Mouse (Mus musculus) heart, embryonic 14.5 days (tissue): ENCODE measurements around the gene Dagla. TPM values are rescaled to one million over a fixed set of nuclear protein-coding genes. Genes with fewer than 3 reads are reported as not detected.

Source experiments
- ATAC-seq: fragments of 200-750 bp; cut with Nextera tagmentation; 2 replicates; pipeline ENCODE4 v1.8.0; 2017; ENCODE audit warnings: low read depth, moderate TSS enrichment; ENCODE audit not compliant: insufficient number of reproducible peaks, insufficient read depth, low FRiP score
- H3K27ac ChIP-seq, 2 experiments: fragments of 200-500 bp in 1 of 2; fragments of 300-500 bp in 1 of 2; sonication (generic) in 1 of 2; replicated peaks in 1 of 2; 2 replicates each; pipeline ENCODE4 v1.5.1; 2012 to 2014; ENCODE audit warnings: low read depth in 2 of 2, low read length in 2 of 2, control low read depth in 1 of 2, mild to moderate bottlenecking in 1 of 2, mixed read lengths in 1 of 2; ENCODE audit not compliant: control insufficient read depth in 1 of 2, insufficient read depth in 1 of 2
- H3K27me3 ChIP-seq: fragments of 300-500 bp; sonication (generic); 2 replicates; pipeline ENCODE4 v1.6.1; 2014; ENCODE audit warnings: mild to moderate bottlenecking, low read length, control low read depth; ENCODE audit not compliant: control insufficient read depth, insufficient read depth
- H3K36me3 ChIP-seq: fragments of 300-500 bp; sonication (generic); 2 replicates; pipeline ENCODE4 v1.6.1; 2014; ENCODE audit warnings: mild to moderate bottlenecking, control low read depth, low read length, mixed read lengths; ENCODE audit not compliant: control insufficient read depth, insufficient read depth
- H3K4me1 ChIP-seq, 2 experiments: fragments of 200-500 bp in 1 of 2; fragments of 300-500 bp in 1 of 2; sonication (generic) in 1 of 2; 2 replicates each; pipeline ENCODE4 v1.6.1; 2012 to 2014; ENCODE audit warnings: low read length in 2 of 2, control low read depth in 1 of 2, mixed read lengths in 1 of 2; ENCODE audit not compliant: control insufficient read depth in 2 of 2, insufficient read depth in 2 of 2
- H3K4me2 ChIP-seq: fragments of 300-500 bp; sonication (generic); 2 replicates; pipeline ENCODE4 v1.6.1; 2014; ENCODE audit warnings: mild to moderate bottlenecking, low read length
- H3K4me3 ChIP-seq, 2 experiments: fragments of 200-500 bp in 1 of 2; fragments of 300-500 bp in 1 of 2; sonication (generic) in 1 of 2; 2 replicates each; pipeline ENCODE4 v1.5.1; 2012 to 2014; ENCODE audit warnings: low read length in 2 of 2, mild to moderate bottlenecking in 2 of 2, control low read depth in 1 of 2, low read depth in 1 of 2, moderate library complexity in 1 of 2; ENCODE audit not compliant: control insufficient read depth in 1 of 2, insufficient read depth in 1 of 2
- H3K9ac ChIP-seq: fragments of 300-500 bp; sonication (generic); 2 replicates; pipeline ENCODE4 v1.6.1; 2014; ENCODE audit warnings: mild to moderate bottlenecking, low read length
- H3K9me3 ChIP-seq: fragments of 300-500 bp; sonication (generic); 2 replicates; pipeline ENCODE4 v1.6.1; 2016; ENCODE audit warnings: low read length, control low read depth; ENCODE audit not compliant: control insufficient read depth
- WGBS: fragments of 180-500 bp; shearing (Covaris S2); extraction: QIAGEN DNeasy Blood & Tissue Kit; methylation state at CpG from one replicate; pipeline ENCODE4 v1.1.7; 2014; 5-methylcytosine and 5-hydroxymethylcytosine counted together
- polyA plus RNA-seq: library from polyadenylated mRNA; unstranded; fragments of >200 nt; fragmentation: Nextera tagmentation; extraction: Ambion mirVana; gene quantifications from 2 replicates; pipeline ENCODE4 v1.2.1, GENCODE M21; 2014

The Dagla gene
- polyA plus RNA-seq, 1 experiment from 2014 or later = 0.82 TPM

- 32% methylated on average over 3 of the region's 3 CpGs for WGBS
- H3K4me3 ChIP-seq = no peak overlapping the region
- H3K9me3 ChIP-seq = no peaks in the 10 kb centered on the region
- peaks cover 0 to 5% of the 10 kb centered on the region in 2 experiments; a peak in 1 of 4 replicates for H3K4me1 ChIP-seq
- H3K27ac ChIP-seq = peak overlapping the region in 1 of 2 experiments; percentile 61; a peak in 1 of 4 replicates
- peak overlapping the region; percentile 82; the same call in 1 of the 2 replicates for H3K4me2 ChIP-seq
- peaks cover 14% of the 10 kb centered on the region; the same call in 1 of the 2 replicates for H3K27me3 ChIP-seq
- ATAC-seq = peak; percentile 33; the same call in 1 of the 2 replicates
- H3K9ac ChIP-seq = no peak overlapping the region
- H3K36me3 ChIP-seq = no peaks in the 10 kb centered on the region
Measured at GRCm38 (mm10) chr19:10238477-10238876, 66.2 kb downstream of the Dagla start.

GRCm38 (mm10) chr19:10235784-10236565 lies 68.7 kb downstream of the Dagla start:
- Histone ChIP-seq H3K9me3 (no peaks in the 10 kb centered on the region), H3K36me3 (no peaks in the 10 kb centered on the region), H3K27ac (no peak overlapping the region), H3K9ac (no peak overlapping the region), H3K27me3 (peaks cover 19% of the 10 kb centered on the region; the same call in 1 of the 2 replicates), H3K4me1 (peaks cover 0 to 5% of the 10 kb centered on the region in 2 experiments; a peak in 1 of 4 replicates), H3K4me2 (no peak overlapping the region), H3K4me3 (no peak overlapping the region)
- no peak for ATAC-seq
- 66% methylated on average over 9 of the region's 9 CpGs for WGBS

DNA sequence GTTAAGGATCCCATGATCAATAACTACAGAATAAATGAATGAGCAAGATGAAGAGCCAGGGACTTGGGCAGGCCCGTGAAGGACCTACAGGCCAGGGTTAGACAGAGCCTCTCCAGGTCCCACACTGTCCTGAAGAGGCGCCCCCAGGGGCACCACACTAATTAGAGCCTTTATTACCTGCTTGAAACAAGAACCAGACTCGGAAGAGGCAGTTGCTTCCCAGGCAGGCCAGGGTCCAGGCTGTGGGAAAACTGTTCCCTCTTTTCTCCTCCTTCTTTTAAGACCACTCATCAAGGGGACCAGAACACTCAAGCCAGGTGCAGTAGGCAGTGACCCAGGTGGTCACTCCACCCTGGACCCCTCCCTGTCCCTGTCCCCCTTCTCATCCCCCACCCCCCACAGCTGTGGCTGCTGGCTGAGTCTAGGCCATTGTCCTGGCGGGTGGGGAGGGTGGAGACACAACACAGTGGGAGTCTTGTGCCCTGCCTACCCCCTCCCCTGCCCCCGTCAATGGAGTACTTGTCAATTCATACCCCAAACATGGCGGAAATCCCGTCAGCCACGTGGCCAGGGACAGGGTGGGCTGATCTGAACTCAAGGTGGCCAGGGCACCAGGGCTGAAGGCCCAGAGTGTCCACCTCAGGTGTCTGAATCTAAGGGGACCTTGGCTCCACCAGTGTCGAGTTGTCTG lies 72.2 kb downstream of the Dagla start:
- no peaks in the 10 kb centered on the region for H3K36me3 ChIP-seq
- H3K4me1 ChIP-seq = peaks cover 0 to 6% of the 10 kb centered on the region in 2 experiments; a peak in 3 of 4 replicates
- no peaks in the 10 kb centered on the region for H3K9me3 ChIP-seq
- no peak overlapping the region for H3K4me2 ChIP-seq
- peaks cover 6% of the 10 kb centered on the region; the same call in 1 of the 2 replicates for H3K27me3 ChIP-seq
- WGBS = 47% methylated on average over 9 of the region's 9 CpGs
- H3K9ac ChIP-seq = no peak overlapping the region
- ATAC-seq = no peak
- H3K27ac ChIP-seq = no peak overlapping the region
- no peak overlapping the region for H3K4me3 ChIP-seq

DNA sequence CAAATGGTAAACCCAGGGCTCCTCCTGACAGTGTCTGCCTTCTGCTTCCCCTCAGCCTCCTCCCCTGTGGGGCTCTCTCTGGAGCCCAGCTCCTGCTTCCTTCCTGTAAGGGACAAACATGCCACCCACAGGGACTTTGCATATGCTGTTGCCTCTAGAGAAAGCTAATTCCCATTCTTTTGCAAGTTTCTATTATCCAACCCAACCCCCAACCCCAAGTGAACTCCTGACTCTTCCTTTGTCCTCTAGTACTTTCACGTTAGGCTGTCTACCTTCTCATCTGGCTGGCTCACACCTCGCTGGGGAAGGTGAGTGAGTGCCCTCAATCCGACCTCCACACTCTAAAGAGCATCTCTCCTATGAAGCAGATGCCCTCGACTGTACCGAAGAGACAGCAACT lies 72.8 kb downstream of the Dagla start:
- H3K27me3 ChIP-seq = peaks cover 6% of the 10 kb centered on the region; the same call in 1 of the 2 replicates
- no peak overlapping the region for H3K9ac ChIP-seq
- H3K27ac ChIP-seq = no peak overlapping the region; a peak in 1 of 4 replicates
- peaks cover 0 to 6% of the 10 kb centered on the region in 2 experiments; a peak in 3 of 4 replicates for H3K4me1 ChIP-seq
- H3K9me3 ChIP-seq = no peaks in the 10 kb centered on the region
- H3K4me3 ChIP-seq = no peak overlapping the region
- no peaks in the 10 kb centered on the region for H3K36me3 ChIP-seq
- no peak for ATAC-seq
- no peak overlapping the region for H3K4me2 ChIP-seq
- 35% methylated on average over 5 of the region's 5 CpGs for WGBS

DNA sequence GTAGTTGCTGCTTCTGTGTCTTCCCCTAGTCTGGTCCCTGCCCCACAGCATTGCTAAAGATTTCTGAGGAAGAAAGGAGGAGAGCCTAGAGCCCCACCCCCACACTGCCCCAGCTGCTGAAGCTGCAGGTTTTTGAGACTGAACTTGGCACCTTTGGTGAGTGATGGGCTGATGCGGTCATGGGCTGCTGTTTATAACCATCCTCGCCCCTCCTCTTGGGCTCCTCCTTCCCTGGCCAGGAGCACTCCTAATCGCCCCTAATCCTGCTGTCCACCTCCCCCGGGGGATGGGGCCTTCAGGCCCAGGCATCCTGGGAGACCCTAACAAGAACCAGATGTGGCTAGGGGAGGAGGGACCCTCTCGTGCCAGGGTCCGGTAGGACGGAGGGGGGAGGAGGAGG lies 73.7 kb downstream of the Dagla start:
- Histone ChIP-seq H3K4me3 (no peak overlapping the region), H3K36me3 (no peaks in the 10 kb centered on the region), H3K9ac (no peak overlapping the region), H3K4me1 (peaks cover 0 to 7% of the 10 kb centered on the region in 2 experiments; a peak in 3 of 4 replicates), H3K9me3 (no peaks in the 10 kb centered on the region), H3K4me2 (no peak overlapping the region), H3K27me3 (peaks cover 6% of the 10 kb centered on the region; the same call in 1 of the 2 replicates), H3K27ac (no peak overlapping the region)
- no peak for ATAC-seq
- WGBS = 23% methylated on average over 7 of the region's 7 CpGs

DNA sequence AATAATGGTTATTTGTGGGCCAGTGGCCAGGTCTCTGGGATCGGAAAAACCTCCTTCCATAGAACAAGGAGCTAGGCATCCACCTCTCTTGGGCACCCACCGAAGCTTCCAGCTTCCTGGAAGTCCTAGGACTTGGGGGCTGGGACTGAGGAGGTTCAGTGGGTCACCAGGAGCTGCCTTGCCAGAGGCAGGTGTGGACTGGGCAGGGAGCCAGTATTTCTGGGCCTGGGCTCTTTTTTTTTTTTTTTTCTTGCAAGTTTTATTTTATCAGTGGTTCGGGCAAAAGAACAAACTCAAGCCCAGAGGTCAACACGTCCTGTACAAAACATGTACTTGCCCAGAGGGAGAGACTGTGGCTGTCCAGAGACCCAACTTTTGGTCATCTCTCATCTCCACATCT lies 78.9 kb downstream of the Dagla start:
- WGBS = 56% methylated on average over 4 of the region's 4 CpGs
- H3K9ac ChIP-seq = no peak overlapping the region
- H3K36me3 ChIP-seq = no peaks in the 10 kb centered on the region
- no peaks in the 10 kb centered on the region; the same call in 1 of the 2 replicates for H3K27me3 ChIP-seq
- no peak overlapping the region for H3K27ac ChIP-seq
- H3K4me3 ChIP-seq = no peak overlapping the region
- H3K9me3 ChIP-seq = no peaks in the 10 kb centered on the region
- peaks cover 12 to 16% of the 10 kb centered on the region in 2 experiments for H3K4me1 ChIP-seq
- H3K4me2 ChIP-seq = peak overlapping the region; percentile 66; the same call in 1 of the 2 replicates
- ATAC-seq = no peak

DNA sequence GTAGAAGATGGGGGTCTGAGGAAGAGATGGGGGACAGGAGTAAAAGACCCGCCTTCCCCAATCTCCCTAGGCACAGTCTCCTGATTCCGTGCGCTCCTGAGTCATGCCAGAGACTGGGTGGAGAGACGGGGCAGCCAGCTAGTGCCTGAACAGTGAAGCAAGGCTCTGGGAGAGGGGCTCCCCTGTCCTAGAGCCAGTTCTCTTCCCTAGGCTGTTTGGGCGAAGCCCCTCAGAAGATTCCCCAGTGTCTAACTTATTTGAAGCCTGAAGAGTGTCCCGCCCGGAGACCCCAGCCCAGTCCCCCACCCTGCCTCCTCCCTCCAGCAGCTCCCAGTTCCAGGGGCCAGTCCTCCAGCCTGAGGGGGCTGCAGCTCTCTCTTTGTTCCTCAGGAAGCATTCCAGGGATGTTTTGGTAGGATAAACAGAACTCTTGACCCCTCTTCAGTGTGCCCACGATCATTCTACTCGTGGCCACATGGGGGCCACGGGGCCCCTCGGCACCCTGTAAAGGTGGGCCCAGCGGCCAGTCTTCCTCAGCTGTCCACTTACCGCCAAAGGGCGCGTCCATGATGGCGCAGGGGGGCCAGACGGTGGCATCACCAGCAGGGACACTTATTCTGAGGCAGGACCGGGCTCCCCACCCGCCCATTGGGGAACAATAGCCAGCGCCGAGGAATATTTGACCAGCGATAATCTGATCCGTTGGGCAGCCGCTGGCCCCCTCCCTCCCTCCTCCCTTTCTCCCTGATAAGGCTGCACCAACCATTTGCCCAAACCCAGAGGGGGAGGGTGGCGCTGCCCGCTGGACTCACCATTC lies 79.8 kb downstream of the Dagla start:
- Histone ChIP-seq H3K9ac (peak overlapping the region; percentile 50), H3K9me3 (no peaks in the 10 kb centered on the region), H3K27ac (no peak overlapping the region), H3K4me1 (peaks cover 12 to 15% of the 10 kb centered on the region in 2 experiments), H3K4me3 (peak overlapping the region; percentile 3 to 24; a peak in 2 of 4 replicates), H3K4me2 (peak overlapping the region; percentile 66), H3K36me3 (no peaks in the 10 kb centered on the region), H3K27me3 (no peaks in the 10 kb centered on the region)
- 9% methylated on average over 26 of the region's 26 CpGs for WGBS
- no peak for ATAC-seq
